Mouse (Mus musculus) ovary, postnatal 36 days (tissue): ENCODE measurements around the gene Lrp6.

Experiments used
- DNase-seq: peaks from one replicate; pipeline ENCODE4 v3.0.0; 2022; ENCODE audit warnings: low spot score, mixed read lengths

Gene Lrp6

DNA sequence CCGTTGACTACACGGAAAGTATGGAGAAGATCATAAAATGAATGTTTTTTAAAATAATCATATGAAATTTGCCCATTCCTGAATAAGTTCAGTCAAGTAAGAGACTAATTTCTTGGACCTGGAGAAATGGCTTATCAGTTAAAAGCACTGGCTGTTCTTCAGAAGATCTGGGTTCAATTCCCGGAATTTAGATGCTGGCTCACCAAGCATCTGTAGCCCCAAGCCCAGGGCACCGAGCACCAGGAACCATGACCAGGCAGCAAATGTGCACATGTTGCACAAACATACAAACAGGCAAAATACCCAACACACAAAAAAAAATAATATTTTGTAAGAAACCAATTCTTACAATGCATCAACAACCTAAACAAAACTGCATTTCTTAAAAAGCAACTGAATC lies 37.4 kb downstream of the Lrp6 start:
- DNase-seq: no peak

DNA sequence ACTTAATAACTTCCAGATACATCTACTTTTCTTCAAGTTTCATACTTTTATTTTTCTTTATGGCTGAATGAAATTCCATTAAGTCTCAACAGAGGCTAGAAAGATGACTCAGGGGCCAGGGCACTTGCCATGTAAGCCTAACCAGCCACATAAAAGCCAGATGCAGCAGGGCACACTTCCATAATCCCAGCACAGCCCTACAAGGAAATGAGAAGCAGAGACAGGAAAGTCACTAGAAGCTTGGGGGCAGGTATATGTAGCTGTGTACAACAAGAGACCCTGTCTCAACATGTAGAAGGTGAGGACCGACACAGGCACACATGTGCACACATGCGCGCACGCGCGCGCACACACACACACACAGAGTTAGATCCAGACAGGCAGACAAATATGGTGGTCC lies 38.4 kb downstream of the Lrp6 start:
- DNase-seq: no peak

DNA sequence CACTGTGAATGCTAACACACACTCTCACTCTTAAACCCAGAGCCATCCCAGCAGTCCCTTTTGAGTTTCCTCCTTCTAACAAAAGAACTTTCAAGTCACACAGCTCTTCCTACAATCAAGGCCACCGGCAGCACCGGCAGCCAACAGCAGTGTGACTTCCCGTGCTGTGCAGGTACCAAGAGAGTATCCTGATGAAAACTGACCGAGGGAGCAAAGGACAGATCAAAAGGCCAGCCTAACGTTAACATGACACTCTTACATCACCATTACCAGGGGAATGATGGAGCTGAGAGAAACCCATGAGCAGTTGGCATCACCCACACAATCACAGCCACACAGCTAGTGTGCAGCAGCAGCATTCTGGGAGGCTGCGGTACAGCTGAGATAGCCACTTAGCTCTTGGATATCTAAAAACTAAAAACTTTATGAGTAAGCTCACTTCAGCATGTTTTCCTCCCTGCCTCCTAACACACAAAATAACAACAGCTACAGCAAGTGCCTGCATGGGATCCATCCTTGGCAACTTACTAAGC lies 39.1 kb downstream of the Lrp6 start:
- DNase-seq: no peak

DNA sequence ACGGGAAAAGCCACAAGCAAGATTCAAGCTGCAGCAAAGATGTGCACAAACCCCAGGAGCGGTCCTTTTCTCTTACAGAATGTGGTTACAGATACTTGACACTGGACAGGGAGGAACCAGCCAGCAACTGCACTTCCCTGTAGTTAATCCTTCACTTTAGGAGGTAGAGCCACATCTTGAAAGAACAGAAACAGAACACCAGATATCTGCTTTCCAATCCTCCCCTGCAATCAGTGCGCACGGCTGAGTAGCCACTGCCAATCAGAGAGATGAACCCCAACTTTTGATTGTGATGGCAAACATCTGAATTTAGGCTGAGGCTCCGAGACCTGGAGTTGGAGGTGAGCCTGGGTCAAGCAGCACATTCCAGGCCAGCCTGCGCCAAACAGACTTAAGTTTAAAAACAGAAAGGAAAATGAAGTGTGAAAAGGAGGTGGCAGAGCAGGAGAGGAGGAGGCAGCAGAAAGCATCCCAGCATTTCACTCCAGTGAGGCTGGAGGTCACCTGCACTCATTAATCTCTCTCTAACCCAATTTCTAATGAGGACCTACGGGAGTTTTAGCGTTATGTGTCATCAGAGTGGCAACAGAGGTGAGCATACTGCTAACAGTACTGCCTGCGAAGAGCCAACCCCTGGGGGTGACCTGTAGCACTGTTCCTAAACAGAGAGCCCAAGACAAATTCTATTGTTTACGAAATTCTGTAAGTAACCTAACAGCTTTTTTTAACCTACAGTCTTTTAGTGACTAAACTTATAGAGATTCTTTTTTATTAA lies 39.8 kb downstream of the Lrp6 start:
- DNase-seq: no peak

DNA sequence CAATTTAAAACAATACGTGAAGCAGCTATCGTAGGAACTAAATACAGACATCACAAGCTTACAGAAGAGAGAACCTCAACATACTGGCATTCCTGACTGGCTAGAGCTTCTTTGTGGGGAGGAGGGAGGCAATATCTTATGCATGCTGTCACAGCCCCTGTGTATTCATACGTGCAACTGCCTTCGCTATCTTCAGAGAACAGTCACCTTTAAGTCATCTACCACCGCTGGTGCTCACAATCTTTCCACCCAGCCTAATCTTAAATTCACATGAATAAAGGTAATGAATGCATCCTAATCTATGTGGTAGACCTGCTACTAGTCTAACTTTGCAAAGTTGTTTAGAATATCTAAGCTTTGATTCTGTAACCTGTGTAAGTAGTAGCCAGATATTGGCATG lies 40.5 kb downstream of the Lrp6 start:
- DNase-seq: no peak

DNA sequence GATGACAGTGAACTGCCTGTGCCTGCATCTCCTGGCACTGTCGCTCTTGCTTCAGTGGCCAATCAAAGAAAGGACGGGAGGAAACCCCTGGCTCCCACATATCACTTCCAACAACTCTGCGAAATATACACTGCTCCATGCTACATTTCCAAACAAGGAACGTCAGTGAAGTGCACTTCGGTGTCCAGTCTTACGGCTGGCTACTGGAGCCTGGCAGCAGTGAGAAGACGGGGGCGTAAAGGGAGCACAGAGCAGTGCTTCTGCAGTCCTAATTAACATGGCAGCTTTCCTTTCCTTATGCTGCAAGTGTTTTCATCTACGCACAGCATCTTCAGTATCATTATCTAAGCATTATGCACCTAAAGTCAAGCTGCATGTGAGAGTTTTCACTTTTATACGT lies 45.4 kb downstream of the Lrp6 start:
- no peak for DNase-seq

DNA sequence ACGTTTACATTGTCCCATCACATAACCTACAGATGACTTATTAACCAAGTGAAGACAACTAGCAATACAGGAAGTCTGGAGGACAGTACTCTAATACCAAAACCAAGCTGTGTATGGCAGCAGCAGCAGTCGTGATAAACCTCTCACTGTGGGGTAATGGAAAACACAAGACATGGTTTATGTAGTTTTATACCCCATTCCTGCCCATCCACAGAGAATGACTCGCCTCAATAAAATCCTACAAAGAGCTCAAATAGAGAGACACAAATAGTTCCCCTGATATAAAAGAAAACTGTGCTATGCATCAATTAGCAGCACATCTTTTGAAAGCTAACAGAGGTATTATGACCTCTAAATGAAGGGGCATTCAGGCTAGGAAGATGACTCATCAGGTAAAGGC lies 45.9 kb downstream of the Lrp6 start:
- DNase-seq: no peak

DNA sequence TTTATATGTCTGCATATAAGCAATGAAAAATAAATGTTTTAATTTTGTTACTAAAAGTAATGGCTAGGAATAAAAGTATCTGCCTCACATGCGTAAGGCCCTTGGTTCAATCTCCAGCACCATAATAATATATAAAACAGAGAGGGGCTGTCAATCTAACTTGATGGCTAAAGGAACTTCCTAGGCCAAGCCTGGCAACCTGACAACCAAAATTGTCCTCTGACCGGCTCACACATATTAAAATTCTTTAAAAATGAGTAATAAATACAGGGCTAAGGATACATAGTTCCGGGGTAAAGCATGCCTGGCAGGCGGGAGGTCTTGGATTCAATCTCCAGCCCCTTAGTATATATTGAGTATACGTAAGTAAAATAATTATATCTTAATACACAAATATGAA lies 48.3 kb downstream of the Lrp6 start:
- DNase-seq: no peak

DNA sequence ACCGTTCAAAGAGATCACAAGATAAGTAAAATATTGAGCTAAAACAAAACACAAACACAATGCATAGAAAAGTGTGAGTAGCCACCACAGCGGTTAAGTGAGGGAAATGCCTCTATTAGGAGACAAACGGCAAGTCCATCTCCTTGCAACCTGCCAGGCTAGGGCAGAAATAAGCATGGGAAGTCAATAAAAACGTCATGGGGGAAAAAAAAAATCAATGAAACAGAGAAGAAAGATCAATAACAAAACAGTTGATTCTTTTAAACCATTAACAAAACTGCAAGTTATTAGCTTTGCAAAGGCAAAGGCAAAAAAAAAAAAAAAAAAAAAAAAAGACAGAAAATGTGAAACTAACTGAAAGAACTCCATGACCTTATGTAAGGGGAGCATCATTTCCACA lies 49.6 kb downstream of the Lrp6 start:
- DNase-seq: no peak

DNA sequence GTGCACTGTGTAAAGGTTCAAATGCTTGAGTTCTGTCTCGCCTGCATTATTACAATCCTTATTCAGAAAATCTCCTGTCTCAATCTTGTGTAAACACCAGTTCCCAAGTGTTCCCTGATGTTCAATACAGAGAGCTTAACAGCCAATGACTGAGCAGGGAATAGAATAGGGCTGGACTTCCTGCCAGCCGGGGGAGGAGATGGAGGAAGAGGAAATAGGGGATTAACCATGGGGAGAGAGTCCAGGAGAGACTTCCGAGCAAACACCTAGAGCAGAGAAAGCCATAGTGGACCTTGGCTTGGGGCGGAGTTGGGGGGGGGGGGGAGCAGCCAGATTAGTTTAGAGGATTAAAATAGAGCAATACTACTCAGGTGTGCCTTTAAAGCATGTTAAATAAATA lies 51.3 kb downstream of the Lrp6 start:
- DNase-seq: no peak

DNA sequence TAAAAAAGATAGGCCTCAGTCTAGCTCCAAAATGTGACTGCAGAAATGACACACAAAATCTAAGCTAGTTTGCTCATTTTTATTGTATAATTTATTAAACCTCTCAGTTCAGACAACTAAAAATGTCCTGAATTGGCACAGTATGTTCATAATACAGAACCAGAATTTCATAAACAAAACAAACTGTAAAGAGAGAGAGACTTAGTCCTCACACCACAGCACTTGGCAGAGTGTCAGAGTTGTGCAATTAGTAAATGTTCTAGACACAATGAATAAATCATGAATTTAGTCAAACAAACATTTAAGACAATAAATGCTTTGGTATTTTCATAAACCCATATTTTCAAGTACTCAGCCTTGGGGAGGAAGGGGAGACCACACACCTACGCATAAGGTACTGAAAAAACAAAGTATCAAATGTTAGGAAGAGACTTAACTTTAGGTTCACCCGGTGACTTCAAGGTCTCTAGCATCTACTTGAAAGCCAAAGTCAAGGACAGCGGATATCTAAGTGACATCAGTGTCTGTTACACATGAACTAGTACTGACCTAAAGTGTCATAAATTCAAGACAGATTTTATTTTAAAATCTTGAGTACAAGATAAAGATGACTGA lies 52.8 kb downstream of the Lrp6 start:
- no peak for DNase-seq

DNA sequence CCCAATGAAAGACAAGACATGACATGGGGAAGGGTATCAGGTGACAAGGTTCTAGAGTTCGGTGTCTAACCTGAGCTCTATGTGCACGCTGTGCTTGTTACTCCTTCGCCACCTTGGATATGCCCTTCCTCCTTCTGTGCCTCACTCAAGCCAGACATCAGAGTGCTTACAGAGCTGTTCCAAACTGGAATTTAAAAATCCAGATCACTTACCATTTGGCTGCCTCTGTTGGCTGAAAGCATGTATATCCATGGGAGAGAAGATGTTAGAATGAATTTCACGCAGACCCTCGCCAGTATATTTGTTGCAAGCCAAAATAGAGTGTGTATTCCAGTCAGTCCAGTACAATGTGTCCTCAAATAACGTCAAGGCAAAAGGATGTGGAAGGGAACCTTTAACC lies 53.8 kb downstream of the Lrp6 start:
- DNase-seq: no peak

DNA sequence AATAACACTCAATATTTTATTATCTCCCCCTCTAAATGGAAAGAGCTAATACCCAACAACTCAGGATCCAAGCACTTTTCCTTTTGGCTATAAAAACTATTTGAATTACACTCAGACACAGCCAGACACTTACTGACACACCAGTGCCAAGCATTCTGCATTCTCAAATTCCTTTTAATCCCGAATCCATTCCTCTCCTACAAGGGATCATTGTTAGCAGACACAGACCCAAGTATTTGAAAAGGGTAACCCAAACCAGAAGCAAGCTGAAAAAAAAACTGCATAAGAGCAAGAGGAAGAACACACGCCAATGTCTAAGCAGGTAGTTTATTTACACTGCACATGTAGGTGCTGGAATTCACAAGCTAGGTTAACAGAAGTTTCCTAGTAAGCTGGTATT lies 54.3 kb downstream of the Lrp6 start:
- no peak for DNase-seq

DNA sequence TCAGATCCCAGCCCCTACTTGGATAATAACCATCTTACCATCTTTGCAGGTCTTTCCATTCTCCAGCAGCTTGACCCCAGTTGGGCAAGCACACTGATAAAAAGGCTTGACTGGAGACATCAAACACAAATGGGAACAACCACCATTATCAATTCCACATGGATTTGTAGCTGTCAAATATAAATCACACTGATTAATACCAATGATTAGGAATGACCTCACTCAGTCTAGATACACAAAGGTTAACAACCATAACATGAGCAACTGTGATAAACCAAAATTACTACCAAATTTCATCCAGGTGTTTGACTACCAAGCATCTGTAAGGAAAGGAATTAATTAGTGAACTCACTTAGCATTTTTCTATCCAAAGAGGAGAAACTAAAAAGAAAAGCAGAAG lies 55.6 kb downstream of the Lrp6 start:
- no peak for DNase-seq

DNA sequence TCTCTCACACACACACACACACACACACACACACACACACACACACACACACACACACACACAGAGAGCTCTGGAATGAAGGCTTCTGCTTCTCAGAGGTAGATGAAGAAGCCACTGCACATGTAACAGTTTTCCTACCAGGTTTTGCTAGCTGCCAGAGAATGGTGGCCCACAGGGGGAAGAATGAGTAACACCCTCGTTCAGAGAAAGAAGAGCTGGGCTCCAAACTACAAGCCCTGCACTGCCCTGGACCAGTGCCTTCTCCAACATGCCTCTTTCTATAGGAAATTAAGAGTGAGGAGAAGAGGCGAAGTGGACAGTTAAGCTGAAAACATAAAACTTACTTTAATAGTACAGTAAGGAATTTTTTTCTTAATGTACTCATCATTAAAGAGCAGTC lies 56.5 kb downstream of the Lrp6 start:
- no peak for DNase-seq

DNA sequence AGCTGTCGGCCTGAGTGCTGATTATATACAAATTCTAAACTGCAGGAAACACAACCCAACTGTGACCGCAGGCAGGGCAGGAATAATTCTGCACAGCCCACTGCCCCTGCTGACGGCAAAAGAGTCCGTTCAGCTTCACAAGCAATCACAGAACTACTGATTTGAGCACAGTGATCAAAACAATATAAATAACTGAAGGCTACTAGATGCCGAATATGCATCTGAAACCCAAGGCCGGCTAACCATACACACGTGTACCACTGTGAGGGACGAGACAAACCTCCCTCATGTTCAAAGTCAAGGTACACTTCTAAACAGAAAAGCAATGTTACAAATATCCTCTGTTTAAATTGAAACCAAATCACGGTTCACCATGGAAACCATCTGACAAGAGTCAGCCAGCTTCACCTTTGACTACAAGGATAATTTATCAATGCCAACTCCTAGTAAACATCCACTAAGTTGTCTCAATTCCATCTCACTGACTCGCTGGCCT lies 57.0 kb downstream of the Lrp6 start:
- DNase-seq: no peak

DNA sequence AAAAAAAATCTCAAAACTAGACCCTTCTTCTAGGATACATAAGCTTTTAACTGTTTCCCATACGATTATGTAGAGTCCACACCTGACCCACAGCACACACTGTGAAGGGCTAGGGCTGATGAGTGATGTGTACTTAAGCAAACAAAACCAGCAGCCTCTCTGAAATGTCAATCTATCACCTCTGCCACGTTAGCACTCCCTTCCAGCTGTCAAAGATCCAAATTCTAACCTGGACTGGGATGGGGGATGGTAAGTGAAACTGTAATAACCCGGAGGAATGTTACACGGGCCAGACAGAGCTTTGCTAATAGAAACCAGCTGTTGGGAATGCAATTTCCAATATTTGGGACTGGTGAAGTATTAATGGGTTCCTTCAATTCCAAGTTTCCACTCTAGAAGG lies 61.9 kb downstream of the Lrp6 start:
- DNase-seq: no peak

DNA sequence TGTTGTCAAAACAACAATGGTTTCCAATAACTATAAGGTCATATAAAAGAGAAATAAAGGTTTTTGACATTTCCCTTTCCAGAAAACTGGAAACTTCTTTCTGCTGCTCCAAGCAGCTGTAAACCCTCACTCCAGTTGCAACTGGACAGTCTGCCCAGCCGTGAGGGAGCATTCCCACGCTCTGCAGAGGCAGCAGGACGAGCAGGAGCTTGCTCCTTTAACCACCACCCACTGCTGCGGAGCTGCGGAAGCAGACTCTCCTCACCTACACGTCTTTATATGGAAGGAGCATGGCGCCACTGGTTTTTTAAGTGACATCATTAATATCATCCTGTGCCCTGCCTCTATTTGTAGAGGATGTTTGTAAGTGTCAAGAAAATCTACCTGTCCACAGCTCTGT lies 64.4 kb downstream of the Lrp6 start:
- DNase-seq: no peak

DNA sequence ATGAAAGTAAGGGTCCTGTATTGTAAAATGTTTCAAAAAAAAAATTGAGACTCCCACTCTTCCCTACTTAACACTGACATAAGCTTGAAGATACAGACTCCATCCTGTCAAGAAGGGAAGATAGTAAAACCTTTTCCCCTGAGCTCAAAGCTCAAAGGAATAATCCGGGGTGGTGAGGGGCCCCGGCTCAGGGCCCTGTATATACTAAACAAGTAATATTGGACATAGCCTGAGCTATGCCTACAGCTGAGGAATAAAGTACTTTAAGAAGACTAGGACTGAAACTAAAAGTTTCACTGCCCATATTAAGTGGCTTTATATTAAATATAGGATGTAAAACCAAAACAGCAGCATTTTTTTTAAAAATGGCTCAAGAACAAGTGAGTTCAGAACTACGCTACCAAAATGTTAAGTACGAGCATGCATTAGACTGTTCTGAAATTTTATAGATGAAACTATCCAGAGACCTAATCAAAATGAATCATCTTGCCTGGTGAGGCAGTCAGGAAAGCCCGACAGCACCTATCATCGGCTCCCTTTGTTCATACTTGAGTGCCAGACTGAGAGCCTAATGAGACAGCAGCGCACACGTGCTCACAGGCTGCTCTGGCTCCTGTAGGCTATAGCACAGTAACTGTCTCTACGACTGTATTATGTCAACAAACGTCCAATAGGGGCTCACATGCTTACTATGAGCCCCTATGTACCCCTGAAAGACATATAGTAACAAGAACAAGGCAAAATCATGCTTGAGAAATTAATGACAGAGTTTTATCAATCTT lies 66.2 kb downstream of the Lrp6 start:
- no peak for DNase-seq

DNA sequence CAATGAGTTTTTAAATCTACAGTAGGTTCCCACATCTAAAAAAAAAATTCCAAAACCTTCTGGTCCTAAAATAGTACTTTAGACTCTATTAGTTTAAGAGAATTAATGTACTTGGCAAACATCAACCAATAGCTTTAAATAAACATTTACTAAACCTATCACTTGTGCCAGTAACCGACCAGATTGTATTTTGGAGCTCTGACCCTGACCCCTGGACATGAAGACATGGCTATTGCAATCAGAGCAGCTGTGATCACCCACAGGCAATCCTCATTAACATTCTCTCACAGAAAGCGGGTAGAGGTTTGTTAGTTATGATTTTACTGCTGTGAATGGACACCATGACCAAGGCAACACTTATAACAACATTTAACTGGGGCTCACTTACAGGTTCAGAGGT lies 67.7 kb downstream of the Lrp6 start:
- DNase-seq: no peak

DNA sequence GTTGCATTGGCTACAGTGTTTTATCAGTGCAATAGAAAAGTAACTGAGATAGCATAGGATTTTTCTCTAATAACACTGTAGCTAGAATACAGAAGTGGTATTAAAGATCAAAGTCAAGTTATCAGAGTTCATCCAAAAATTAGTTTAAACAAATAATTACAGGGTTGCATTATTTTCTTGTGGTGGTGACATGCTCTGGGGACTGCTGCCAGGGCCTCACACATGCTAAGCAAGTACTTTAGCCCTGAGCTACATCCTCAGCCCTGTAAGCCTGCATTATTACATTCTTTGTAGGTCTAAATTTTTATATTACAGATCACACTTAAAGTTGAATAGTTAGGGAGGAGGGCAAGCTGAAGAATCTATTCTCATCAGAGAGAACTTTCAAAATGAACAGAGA lies 68.2 kb downstream of the Lrp6 start:
- no peak for DNase-seq

DNA sequence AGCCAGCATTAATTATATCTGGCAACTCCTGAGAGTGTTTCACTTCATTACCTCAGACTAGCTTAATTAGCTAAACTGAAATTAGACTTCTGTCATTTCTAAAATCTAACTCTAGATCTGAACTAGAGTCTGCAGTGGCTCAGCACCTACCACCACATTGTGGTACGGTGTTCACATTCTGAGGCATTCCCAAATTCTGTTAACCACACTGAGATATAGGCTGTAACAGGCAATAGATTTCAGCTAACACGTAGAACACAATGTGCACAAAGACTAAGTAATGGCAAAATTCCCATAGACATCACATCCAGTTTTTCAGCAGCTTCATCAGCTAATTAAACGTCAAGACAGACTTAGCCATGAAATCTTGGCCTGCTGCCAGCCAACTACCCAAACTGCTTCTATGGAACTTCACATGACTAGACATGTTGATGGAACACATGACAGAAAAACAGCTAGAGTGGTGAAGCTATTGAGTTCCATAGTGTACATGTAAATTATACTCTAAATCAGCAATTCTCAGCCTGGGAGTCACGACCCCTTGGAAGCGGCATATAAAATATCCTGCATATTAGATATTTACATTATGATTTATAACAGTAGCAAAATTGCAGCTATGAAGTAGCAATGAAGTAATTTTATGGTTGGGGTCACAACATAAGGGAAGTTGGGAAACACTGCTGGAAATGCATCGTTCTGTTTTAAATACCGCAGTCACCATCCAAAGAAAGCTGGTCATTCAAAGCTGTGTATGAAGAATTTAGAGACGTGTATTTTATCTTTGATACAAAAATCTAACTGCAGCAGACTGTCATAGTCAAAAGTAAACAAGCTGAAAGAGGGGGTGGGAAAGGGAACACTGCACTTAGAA lies 71.7 kb downstream of the Lrp6 start:
- no peak for DNase-seq
